Mouse (Mus musculus): Measurements from ENCODE around the gene Accs. TPM values are rescaled to one million over a fixed set of nuclear protein-coding genes. Genes with fewer than 3 reads are reported as not detected.

Accs gene
- polyA plus RNA-seq, 1 experiment from 2014 or later = 7.7 TPM

DNA sequence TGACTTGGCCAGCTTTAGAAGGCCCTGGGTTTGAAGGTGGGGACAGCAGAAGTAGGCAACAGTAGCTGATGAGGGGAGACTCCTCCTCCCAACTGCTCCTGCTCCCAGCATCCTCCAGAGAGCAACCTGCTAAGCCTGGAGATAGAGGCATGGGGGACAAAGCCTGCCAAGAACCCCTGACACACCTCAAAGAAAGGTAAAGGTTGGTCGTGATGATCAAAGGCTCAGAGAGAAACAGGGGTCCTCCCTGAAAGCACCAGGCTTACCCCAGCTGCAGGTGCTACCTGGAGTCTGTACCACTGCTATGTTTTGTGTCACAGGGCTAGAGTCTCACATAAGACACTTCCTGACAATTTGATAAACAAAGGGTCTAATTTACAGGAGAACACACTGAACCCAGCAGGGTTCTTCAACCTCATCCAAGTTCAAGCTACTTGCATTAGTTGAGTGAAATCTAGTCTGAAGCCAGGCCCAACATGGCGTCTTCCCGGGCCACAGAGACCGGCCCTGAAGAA lies 21.7 kb upstream of the Accs start:
- Histone ChIP-seq H3K4me2 (ENCODE audit: low read depth, low read length, severe bottlenecking) (no peak overlapping the region), H3K4me3 (ENCODE audit: low read depth, low read length) (no peak overlapping the region), H3K9ac (ENCODE audit: low read length) (no peak overlapping the region), H3K36me3 (ENCODE audit: control insufficient read depth, insufficient read depth, low read length) (no peaks in the 10 kb centered on the region), H3K4me1 (replicated peaks; ENCODE audit: control insufficient read depth, insufficient read depth, low read length) (peaks cover 7% of the 10 kb centered on the region; the same call in 1 of the 2 replicates), H3K27me3 (ENCODE audit: control insufficient read depth, insufficient read depth, low read length) (no peaks in the 10 kb centered on the region), H3K9me3 (ENCODE audit: control insufficient read depth, low read length) (no peaks in the 10 kb centered on the region), H3K27ac (ENCODE audit: low read depth, low read length) (no peak overlapping the region)
- DNase-seq (ENCODE audit: low spot score) (no peak), ATAC-seq (replicated peaks; ENCODE audit: low FRiP score) (no peak)
- 88% methylated on average over 4 of the region's 4 CpGs for WGBS

DNA sequence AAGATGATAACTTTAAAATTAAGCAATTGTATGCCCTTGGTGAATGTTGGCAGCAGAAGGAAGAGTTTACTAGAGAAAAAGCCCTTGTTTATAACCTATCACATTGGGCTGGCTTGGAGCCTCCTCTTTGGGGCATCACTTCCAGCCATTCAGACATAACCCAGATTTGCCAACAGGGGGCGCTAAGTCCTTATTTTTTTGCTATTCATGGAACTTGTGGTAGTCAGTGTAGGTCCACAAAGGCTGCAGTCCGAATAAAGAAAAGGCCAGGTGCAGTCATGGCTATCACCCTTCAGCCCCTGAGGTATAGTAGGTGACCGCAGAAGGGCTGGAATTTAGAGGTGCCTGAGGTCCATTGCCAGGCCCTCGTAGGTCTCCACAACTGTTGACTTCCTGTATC lies 21.1 kb upstream of the Accs start:
- H3K36me3 ChIP-seq (ENCODE audit: control insufficient read depth, insufficient read depth, low read length) = no peaks in the 10 kb centered on the region
- H3K4me2 ChIP-seq (ENCODE audit: low read depth, low read length, severe bottlenecking) = no peak overlapping the region
- DNase-seq (ENCODE audit: low spot score) = peak; percentile 83
- no peaks in the 10 kb centered on the region for H3K27me3 ChIP-seq (ENCODE audit: control insufficient read depth, insufficient read depth, low read length)
- no peak overlapping the region for H3K9ac ChIP-seq (ENCODE audit: low read length)
- peaks cover 7% of the 10 kb centered on the region; the same call in 1 of the 2 replicates for H3K4me1 ChIP-seq (replicated peaks; ENCODE audit: control insufficient read depth, insufficient read depth, low read length)
- H3K4me3 ChIP-seq (ENCODE audit: low read depth, low read length) = no peak overlapping the region
- 41% methylated on average over 4 of the region's 4 CpGs for whole genome bisulfite sequencing
- no peak overlapping the region for H3K27ac ChIP-seq (ENCODE audit: low read depth, low read length)
- ATAC-seq (replicated peaks; ENCODE audit: low FRiP score) = peak; percentile 63
- no peaks in the 10 kb centered on the region for H3K9me3 ChIP-seq (ENCODE audit: control insufficient read depth, low read length)

DNA sequence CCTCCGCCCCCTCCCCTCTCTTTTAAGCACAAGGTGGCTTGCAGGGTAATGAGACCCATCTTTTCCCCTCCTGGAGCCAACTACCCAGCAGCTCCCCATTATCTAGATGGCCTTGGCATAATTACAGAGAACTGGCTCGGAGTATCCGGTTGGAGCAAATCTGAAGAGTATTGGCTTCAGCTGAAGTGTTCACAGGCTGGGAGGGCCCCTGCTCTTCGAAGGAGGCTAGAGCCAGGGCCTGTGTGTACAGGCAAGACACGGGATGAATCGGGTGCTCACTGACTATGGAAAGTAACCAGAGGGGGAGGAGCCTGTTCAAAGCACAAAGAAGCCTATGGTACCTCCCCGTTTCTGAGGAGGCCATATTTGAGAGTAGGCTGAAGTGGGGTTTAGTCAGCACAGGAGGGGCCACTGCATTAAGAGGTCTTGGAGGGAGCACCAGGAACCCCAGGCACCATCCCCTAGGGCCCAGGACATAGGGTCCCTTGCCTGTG lies 19.4 kb upstream of the Accs start, which contains the start of gene Accsl:
Accsl (minus strand) TSS at position 51 of the 494 bp plus-strand sequence.
- WGBS = 73% methylated on average over 7 of the region's 7 CpGs
- Histone ChIP-seq H3K27me3 (ENCODE audit: control insufficient read depth, insufficient read depth, low read length) (no peaks in the 10 kb centered on the region), H3K9me3 (ENCODE audit: control insufficient read depth, low read length) (no peaks in the 10 kb centered on the region), H3K36me3 (ENCODE audit: control insufficient read depth, insufficient read depth, low read length) (no peaks in the 10 kb centered on the region), H3K4me3 (ENCODE audit: low read depth, low read length) (no peak within 1 kb of the TSS), H3K4me2 (ENCODE audit: low read depth, low read length, severe bottlenecking) (no peak within 1 kb of the TSS), H3K27ac (ENCODE audit: low read depth, low read length) (no peak within 1 kb of the TSS), H3K4me1 (replicated peaks; ENCODE audit: control insufficient read depth, insufficient read depth, low read length) (peaks cover 7% of the 10 kb centered on the region; the same call in 1 of the 2 replicates), H3K9ac (ENCODE audit: low read length) (no peak within 1 kb of the TSS)
- no peak for DNase-seq (ENCODE audit: low spot score)
- no peak for ATAC-seq (replicated peaks; ENCODE audit: low FRiP score)

DNA sequence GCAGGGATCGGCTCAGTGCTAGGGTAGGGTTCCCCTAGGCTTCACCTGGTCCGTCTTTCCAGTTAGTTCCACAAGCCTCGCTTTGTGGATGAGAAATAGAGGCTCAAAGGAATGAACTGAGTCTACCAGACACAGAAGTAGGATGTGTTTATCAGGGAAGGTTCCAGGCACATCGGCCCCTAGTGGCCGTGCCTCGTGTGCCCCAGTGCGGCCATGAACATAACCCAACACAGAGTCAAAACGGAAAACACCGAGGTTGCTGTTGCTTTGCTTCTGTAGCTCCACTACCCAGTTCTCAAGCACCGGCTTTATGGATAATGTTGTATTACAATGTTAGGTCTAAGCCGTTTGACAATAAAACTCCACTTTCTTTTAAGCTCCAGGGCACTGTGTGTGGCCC lies 18.8 kb upstream of the Accs start:
- no peak overlapping the region for H3K4me2 ChIP-seq (ENCODE audit: low read depth, low read length, severe bottlenecking)
- no peak overlapping the region for H3K4me3 ChIP-seq (ENCODE audit: low read depth, low read length)
- ATAC-seq (replicated peaks; ENCODE audit: low FRiP score) (no peak), DNase-seq (ENCODE audit: low spot score) (no peak)
- H3K36me3 ChIP-seq (ENCODE audit: control insufficient read depth, insufficient read depth, low read length) = no peaks in the 10 kb centered on the region
- peaks cover 4% of the 10 kb centered on the region; the same call in 1 of the 2 replicates for H3K4me1 ChIP-seq (replicated peaks; ENCODE audit: control insufficient read depth, insufficient read depth, low read length)
- H3K9me3 ChIP-seq (ENCODE audit: control insufficient read depth, low read length) = no peaks in the 10 kb centered on the region
- no peak overlapping the region for H3K27ac ChIP-seq (ENCODE audit: low read depth, low read length)
- no peak overlapping the region for H3K9ac ChIP-seq (ENCODE audit: low read length)
- 83% methylated on average over 11 of the region's 11 CpGs for WGBS
- no peaks in the 10 kb centered on the region for H3K27me3 ChIP-seq (ENCODE audit: control insufficient read depth, insufficient read depth, low read length)

DNA sequence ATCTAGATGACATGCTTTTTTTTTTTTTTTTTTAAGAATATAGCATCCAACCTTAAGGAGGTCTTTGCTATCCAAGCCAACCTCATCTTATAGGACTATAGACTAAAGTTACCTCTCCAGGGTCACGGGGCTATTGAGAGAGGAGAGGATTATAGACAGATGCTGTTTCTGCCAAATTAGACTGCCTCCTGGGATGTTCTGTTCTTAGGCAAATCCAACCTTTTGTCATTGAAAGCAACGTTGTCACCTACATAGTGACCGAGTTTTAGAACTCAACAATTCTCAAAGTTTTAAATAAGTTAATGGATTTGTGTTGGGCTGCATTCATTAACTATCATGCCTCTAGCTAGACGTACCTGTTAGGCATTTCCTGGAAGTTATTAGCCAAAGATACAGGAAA lies 13.5 kb upstream of the Accs start:
- DNase-seq (ENCODE audit: low spot score) = no peak
- no peak overlapping the region for H3K27ac ChIP-seq (ENCODE audit: low read depth, low read length)
- H3K9me3 ChIP-seq (ENCODE audit: control insufficient read depth, low read length) = no peaks in the 10 kb centered on the region
- H3K36me3 ChIP-seq (ENCODE audit: control insufficient read depth, insufficient read depth, low read length) = no peaks in the 10 kb centered on the region
- no peaks in the 10 kb centered on the region for H3K27me3 ChIP-seq (ENCODE audit: control insufficient read depth, insufficient read depth, low read length)
- no peak overlapping the region for H3K9ac ChIP-seq (ENCODE audit: low read length)
- no peak overlapping the region for H3K4me3 ChIP-seq (ENCODE audit: low read depth, low read length)
- H3K4me1 ChIP-seq (replicated peaks; ENCODE audit: control insufficient read depth, insufficient read depth, low read length) = no peaks in the 10 kb centered on the region
- 58% methylated on average over 4 of the region's 4 CpGs for WGBS
- no peak for ATAC-seq (replicated peaks; ENCODE audit: low FRiP score)
- H3K4me2 ChIP-seq (ENCODE audit: low read depth, low read length, severe bottlenecking) = no peak overlapping the region

DNA sequence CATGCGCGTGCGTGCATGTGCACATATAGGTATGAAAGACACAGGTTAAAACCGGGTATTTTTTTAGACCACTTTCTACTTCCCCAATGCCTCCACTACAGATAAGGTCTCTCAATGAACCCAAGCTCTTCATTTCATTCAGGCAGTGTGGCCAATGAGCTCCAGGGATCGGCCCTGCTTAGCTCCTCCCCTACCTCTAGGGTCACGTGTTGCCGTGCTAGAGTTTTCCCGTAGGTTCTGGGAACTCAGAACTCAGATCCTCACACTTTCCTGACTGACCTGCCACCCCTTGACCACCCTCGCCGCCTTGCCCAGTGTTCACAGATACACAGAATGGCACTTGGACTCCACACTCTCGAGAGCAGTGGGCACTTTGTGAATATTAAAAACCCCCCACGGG lies 9.1 kb upstream of the Accs start:
- no peak for ATAC-seq (replicated peaks; ENCODE audit: low FRiP score)
- Histone ChIP-seq H3K4me1 (replicated peaks; ENCODE audit: control insufficient read depth, insufficient read depth, low read length) (no peaks in the 10 kb centered on the region), H3K27me3 (ENCODE audit: control insufficient read depth, insufficient read depth, low read length) (no peaks in the 10 kb centered on the region), H3K9ac (ENCODE audit: low read length) (no peak overlapping the region), H3K36me3 (ENCODE audit: control insufficient read depth, insufficient read depth, low read length) (no peaks in the 10 kb centered on the region), H3K27ac (ENCODE audit: low read depth, low read length) (no peak overlapping the region), H3K4me3 (ENCODE audit: low read depth, low read length) (no peak overlapping the region), H3K9me3 (ENCODE audit: control insufficient read depth, low read length) (no peaks in the 10 kb centered on the region), H3K4me2 (ENCODE audit: low read depth, low read length, severe bottlenecking) (no peak overlapping the region)
- WGBS = 74% methylated on average over 12 of the region's 12 CpGs
- no peak for DNase-seq (ENCODE audit: low spot score)

DNA sequence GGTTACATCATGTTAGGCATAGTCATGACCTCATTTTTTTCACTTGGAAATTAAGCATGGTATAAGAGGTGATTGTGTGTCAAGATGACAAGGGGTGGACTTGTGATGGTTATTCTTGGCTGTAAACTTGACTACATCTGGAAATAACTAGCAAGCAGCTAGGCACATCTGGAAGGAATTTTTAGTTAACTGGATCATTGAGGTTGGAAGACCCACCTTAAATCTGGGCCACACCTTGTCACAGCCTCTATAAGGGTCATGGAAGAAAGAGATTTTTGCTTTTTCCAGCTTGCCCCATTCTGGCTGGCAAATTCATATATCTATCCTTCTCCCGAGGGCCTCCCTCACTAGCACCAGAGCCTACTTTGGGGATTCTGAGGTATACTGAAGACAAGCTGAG lies 1.6 kb upstream of the Accs start:
- Histone ChIP-seq H3K9ac (ENCODE audit: low read length) (no peak overlapping the region), H3K27ac (ENCODE audit: low read depth, low read length) (no peak overlapping the region), H3K4me2 (ENCODE audit: low read depth, low read length, severe bottlenecking) (no peak overlapping the region), H3K36me3 (ENCODE audit: control insufficient read depth, insufficient read depth, low read length) (no peaks in the 10 kb centered on the region), H3K9me3 (ENCODE audit: control insufficient read depth, low read length) (no peaks in the 10 kb centered on the region), H3K4me3 (ENCODE audit: low read depth, low read length) (no peak overlapping the region), H3K4me1 (replicated peaks; ENCODE audit: control insufficient read depth, insufficient read depth, low read length) (peaks cover 2% of the 10 kb centered on the region; the same call in 1 of the 2 replicates), H3K27me3 (ENCODE audit: control insufficient read depth, insufficient read depth, low read length) (no peaks in the 10 kb centered on the region)
- 79% methylated on average over 1 of the region's 1 CpGs for WGBS
- ATAC-seq (replicated peaks; ENCODE audit: low FRiP score) (no peak), DNase-seq (ENCODE audit: low spot score) (no peak)

DNA sequence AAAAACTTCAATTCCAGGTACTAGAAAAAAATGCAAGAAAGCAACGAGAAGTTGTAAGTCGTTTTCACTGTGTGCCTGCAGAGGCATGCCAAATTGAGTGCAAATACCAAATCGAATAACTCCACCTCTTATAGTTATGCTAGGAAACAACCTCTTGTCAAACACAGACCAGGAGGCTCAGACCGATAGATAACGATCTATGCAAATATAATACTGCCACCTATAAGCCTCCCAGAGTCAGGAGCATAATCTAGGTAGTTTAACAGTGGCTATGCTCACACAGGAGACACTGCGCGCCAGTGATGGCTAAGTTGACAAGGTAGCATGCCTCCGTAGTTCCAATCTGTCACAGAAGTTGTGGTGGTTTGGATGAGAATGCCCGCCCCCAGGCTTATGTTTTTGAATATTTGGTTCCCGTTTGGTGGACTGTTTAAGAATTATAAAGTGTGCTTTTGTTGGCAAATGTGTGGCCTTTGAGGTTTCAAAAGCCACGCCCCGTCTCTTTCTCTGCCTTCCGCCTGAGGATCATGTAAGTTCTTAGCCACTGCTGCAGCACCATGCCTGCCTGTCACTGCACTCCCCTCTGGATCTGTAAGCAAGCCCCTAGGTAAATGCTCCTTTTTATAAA lies 688 bp upstream of the Accs start:
- no peak for ATAC-seq (replicated peaks; ENCODE audit: low FRiP score)
- Histone ChIP-seq H3K4me2 (ENCODE audit: low read depth, low read length, severe bottlenecking) (peak overlapping the region; percentile 79; the same call in 1 of the 2 replicates), H3K27ac (ENCODE audit: low read depth, low read length) (no peak overlapping the region), H3K4me1 (replicated peaks; ENCODE audit: control insufficient read depth, insufficient read depth, low read length) (peaks cover 2% of the 10 kb centered on the region; the same call in 1 of the 2 replicates), H3K36me3 (ENCODE audit: control insufficient read depth, insufficient read depth, low read length) (no peaks in the 10 kb centered on the region), H3K9me3 (ENCODE audit: control insufficient read depth, low read length) (no peaks in the 10 kb centered on the region), H3K27me3 (ENCODE audit: control insufficient read depth, insufficient read depth, low read length) (no peaks in the 10 kb centered on the region), H3K4me3 (ENCODE audit: low read depth, low read length) (peak overlapping the region; percentile 69; the same call in 1 of the 2 replicates), H3K9ac (ENCODE audit: low read length) (no peak overlapping the region)
- 52% methylated on average over 13 of the region's 13 CpGs for WGBS
- no peak for DNase-seq (ENCODE audit: low spot score)

DNA sequence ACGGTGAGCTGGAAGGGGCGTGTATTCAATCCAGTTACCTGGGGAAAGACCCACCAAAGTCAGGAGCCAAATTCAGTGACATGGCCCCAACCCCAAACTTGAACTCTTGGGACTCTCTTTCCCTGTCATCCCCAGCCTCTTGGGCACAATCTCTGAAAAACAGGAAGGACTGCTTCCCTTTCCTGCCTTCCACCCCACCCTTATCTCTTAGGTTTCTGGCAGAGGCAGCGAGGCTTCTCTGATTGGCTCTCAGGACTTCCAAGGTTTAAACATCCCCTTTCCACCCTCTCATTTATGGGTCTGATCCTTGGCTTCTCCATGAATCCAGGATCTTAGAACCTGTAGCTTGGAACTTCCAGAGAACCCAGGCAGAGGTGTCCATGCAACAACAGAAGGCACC lies 8.4 kb downstream of the Accs start:
- no peak overlapping the region for H3K9ac ChIP-seq (ENCODE audit: low read length)
- no peak overlapping the region for H3K27ac ChIP-seq (ENCODE audit: low read depth, low read length)
- DNase-seq (ENCODE audit: low spot score) (no peak), ATAC-seq (replicated peaks; ENCODE audit: low FRiP score) (no peak)
- no peaks in the 10 kb centered on the region for H3K9me3 ChIP-seq (ENCODE audit: control insufficient read depth, low read length)
- H3K4me1 ChIP-seq (replicated peaks; ENCODE audit: control insufficient read depth, insufficient read depth, low read length) = no peaks in the 10 kb centered on the region
- no peak overlapping the region for H3K4me3 ChIP-seq (ENCODE audit: low read depth, low read length)
- no peak overlapping the region for H3K4me2 ChIP-seq (ENCODE audit: low read depth, low read length, severe bottlenecking)
- no peaks in the 10 kb centered on the region; the same call in 1 of the 2 replicates for H3K36me3 ChIP-seq (ENCODE audit: control insufficient read depth, insufficient read depth, low read length)
- WGBS = 93% methylated on average over 3 of the region's 3 CpGs
- no peaks in the 10 kb centered on the region for H3K27me3 ChIP-seq (ENCODE audit: control insufficient read depth, insufficient read depth, low read length)

Measured in forebrain, embryonic 11.5 days (tissue).